Mouse (Mus musculus) forebrain, embryonic 15.5 days (tissue): ENCODE results near the gene Phf21a. TPM values are rescaled to one million over a fixed set of nuclear protein-coding genes. Genes with fewer than 3 reads are reported as not detected.

Source experiments
- ATAC-seq: fragments of 200-750 bp; cut with Nextera tagmentation; replicated peaks from 2 replicates; pipeline ENCODE4 v1.8.0; 2017; ENCODE audit warnings: mild to moderate bottlenecking, moderate TSS enrichment, moderate library complexity
- H3K27ac ChIP-seq: fragments of 300-500 bp; sonication (generic); replicated peaks from 2 replicates; pipeline ENCODE4 v1.5.1; 2015; ENCODE audit warnings: mild to moderate bottlenecking, inconsistent platforms
- H3K27me3 ChIP-seq: fragments of 300-500 bp; sonication (generic); 2 replicates; pipeline ENCODE4 v1.6.1; 2015; ENCODE audit warnings: inconsistent platforms
- H3K36me3 ChIP-seq: fragments of 300-500 bp; sonication (generic); 2 replicates; pipeline ENCODE4 v1.6.1; 2015; ENCODE audit warnings: mild to moderate bottlenecking, inconsistent platforms
- H3K4me1 ChIP-seq: fragments of 300-500 bp; sonication (generic); 2 replicates; pipeline ENCODE4 v1.6.1; 2015; ENCODE audit warnings: inconsistent platforms
- H3K4me2 ChIP-seq: fragments of 300-500 bp; sonication (generic); replicated peaks from 2 replicates; pipeline ENCODE4 v1.6.1; 2015; ENCODE audit warnings: mild to moderate bottlenecking, inconsistent platforms
- H3K4me3 ChIP-seq: fragments of 300-500 bp; sonication (generic); 2 replicates; pipeline ENCODE4 v1.5.1; 2015; ENCODE audit warnings: mild to moderate bottlenecking, inconsistent platforms
- H3K9ac ChIP-seq: fragments of 300-500 bp; sonication (generic); replicated peaks from 2 replicates; pipeline ENCODE4 v1.6.1; 2015; ENCODE audit warnings: mild to moderate bottlenecking, inconsistent platforms
- H3K9me3 ChIP-seq: fragments of 300-500 bp; sonication (generic); 2 replicates; pipeline ENCODE4 v1.6.1; 2016; ENCODE audit warnings: inconsistent platforms
- WGBS: fragments of 180-500 bp; shearing (Covaris S2); methylation state at CpG from one replicate; pipeline ENCODE4 v1.1.7; 2015; ENCODE audit warnings: mixed read lengths; 5-methylcytosine and 5-hydroxymethylcytosine counted together
- polyA plus RNA-seq: library from polyadenylated mRNA; unstranded; fragments of >200 nt; fragmentation: Nextera tagmentation; extraction: Ambion mirVana; gene quantifications from 2 replicates; pipeline ENCODE4 v1.2.1, GENCODE M21; 2015

Gene Phf21a
- polyA plus RNA-seq, 1 experiment from 2014 or later, result 46.8 TPM

GRCm38 (mm10) chr2:92370821-92371805 lies 278.2 kb downstream of the Phf21a start:
- no peak overlapping the region for H3K27ac ChIP-seq
- H3K27me3 ChIP-seq, result peaks cover 11% of the 10 kb centered on the region; the same call in 1 of the 2 replicates
- peaks cover 51% of the 10 kb centered on the region for H3K4me1 ChIP-seq
- no peak for ATAC-seq
- peak overlapping the region; percentile 37 for H3K4me2 ChIP-seq
- H3K9ac ChIP-seq, result 0 out of 2 replicates have a peak overlapping the region, but pooled peaks have one; percentile 30
- peak overlapping the region; percentile 22 for H3K4me3 ChIP-seq
- H3K9me3 ChIP-seq, result no peaks in the 10 kb centered on the region
- H3K36me3 ChIP-seq, result no peaks in the 10 kb centered on the region
- 3% methylated on average over 45 of the region's 45 CpGs for WGBS

GRCm38 (mm10) chr2:92371971-92372690 lies 279.2 kb downstream of the Phf21a start:
- Histone ChIP-seq H3K4me1 (peaks cover 54% of the 10 kb centered on the region), H3K36me3 (no peaks in the 10 kb centered on the region), H3K4me3 (no peak overlapping the region), H3K4me2 (no peak overlapping the region), H3K27ac (no peak overlapping the region), H3K9me3 (no peaks in the 10 kb centered on the region), H3K9ac (no peak overlapping the region), H3K27me3 (peaks cover 11% of the 10 kb centered on the region; the same call in 1 of the 2 replicates)
- WGBS, result 4% methylated on average over 10 of the region's 10 CpGs
- no peak for ATAC-seq

GRCm38 (mm10) chr2:92372767-92373436 lies 280.0 kb downstream of the Phf21a start:
- Histone ChIP-seq H3K4me2 (no peak overlapping the region), H3K4me1 (peaks cover 54% of the 10 kb centered on the region), H3K27me3 (peaks cover 11% of the 10 kb centered on the region; the same call in 1 of the 2 replicates), H3K9me3 (no peaks in the 10 kb centered on the region), H3K9ac (no peak overlapping the region), H3K27ac (peak overlapping the region; percentile 17; the same call in 1 of the 2 replicates), H3K4me3 (no peak overlapping the region), H3K36me3 (no peaks in the 10 kb centered on the region)
- ATAC-seq, result no peak
- WGBS, result 18% methylated on average over 9 of the region's 9 CpGs

GRCm38 (mm10) chr2:92373437-92373813 lies 280.5 kb downstream of the Phf21a start:
- H3K27ac ChIP-seq, result peak overlapping the region; percentile 17; the same call in 1 of the 2 replicates
- H3K9me3 ChIP-seq, result no peaks in the 10 kb centered on the region
- H3K36me3 ChIP-seq, result peaks cover 4% of the 10 kb centered on the region; the same call in 1 of the 2 replicates
- H3K27me3 ChIP-seq, result peaks cover 11% of the 10 kb centered on the region; the same call in 1 of the 2 replicates
- H3K4me2 ChIP-seq, result no peak overlapping the region
- H3K4me1 ChIP-seq, result peaks cover 54% of the 10 kb centered on the region
- 61% methylated on average over 11 of the region's 11 CpGs for WGBS
- ATAC-seq, result no peak
- no peak overlapping the region for H3K9ac ChIP-seq
- no peak overlapping the region for H3K4me3 ChIP-seq

GRCm38 (mm10) chr2:92374514-92374913 lies 281.6 kb downstream of the Phf21a start, which contains the start of the genes Pex16 and Large2:
Gene Pex16 (plus strand): TSS chr2:92374676.
Gene Large2 (minus strand): TSS chr2:92374869.
- Histone ChIP-seq H3K27me3 (peaks cover 7% of the 10 kb centered on the region; the same call in 1 of the 2 replicates), H3K9ac (peak within 1 kb of the TSS; percentile 67), H3K36me3 (peaks cover 15% of the 10 kb centered on the region), H3K9me3 (no peaks in the 10 kb centered on the region), H3K4me2 (peak within 1 kb of the TSS; percentile 90), H3K4me1 (peaks cover 54% of the 10 kb centered on the region), H3K4me3 (peak within 1 kb of the TSS; percentile 76), H3K27ac (peak within 1 kb of the TSS; percentile 86)
- WGBS, result 5% methylated on average over 16 of the region's 16 CpGs
- ATAC-seq, result peak; percentile 47

- WGBS, result 0% methylated on average over 29 of the region's 29 CpGs
- Histone ChIP-seq H3K36me3 (peaks cover 16% of the 10 kb centered on the region), H3K9ac (peak overlapping the region; percentile 67), H3K4me2 (peak overlapping the region; percentile 90), H3K9me3 (no peaks in the 10 kb centered on the region), H3K27me3 (peaks cover under 1% of the 10 kb centered on the region; the same call in 1 of the 2 replicates), H3K27ac (peak overlapping the region; percentile 86), H3K4me1 (peaks cover 53% of the 10 kb centered on the region), H3K4me3 (peak overlapping the region; percentile 76)
- ATAC-seq, result peak; percentile 94
Observed at GRCm38 (mm10) chr2:92375099-92375623, 282.2 kb downstream of the Phf21a start.

GRCm38 (mm10) chr2:92375788-92376187 lies 282.9 kb downstream of the Phf21a start:
- Histone ChIP-seq H3K4me1 (peaks cover 47% of the 10 kb centered on the region), H3K36me3 (peaks cover 18% of the 10 kb centered on the region), H3K9ac (peak overlapping the region; percentile 67), H3K27me3 (no peaks in the 10 kb centered on the region), H3K4me3 (peak overlapping the region; percentile 76), H3K9me3 (no peaks in the 10 kb centered on the region), H3K4me2 (peak overlapping the region; percentile 90), H3K27ac (peak overlapping the region; percentile 86)
- no peak; the same call in 1 of the 2 replicates for ATAC-seq
- 13% methylated on average over 10 of the region's 10 CpGs for WGBS

- peak overlapping the region; percentile 90 for H3K4me2 ChIP-seq
- H3K4me1 ChIP-seq, result peaks cover 42% of the 10 kb centered on the region
- 0 out of 2 replicates have a peak overlapping the region, but pooled peaks have one; percentile 67 for H3K9ac ChIP-seq
- no peaks in the 10 kb centered on the region for H3K9me3 ChIP-seq
- 80% methylated on average over 6 of the region's 6 CpGs for WGBS
- peaks cover 23% of the 10 kb centered on the region for H3K36me3 ChIP-seq
- H3K27me3 ChIP-seq, result no peaks in the 10 kb centered on the region
- H3K4me3 ChIP-seq, result peak overlapping the region; percentile 76
- no peak overlapping the region for H3K27ac ChIP-seq
- no peak for ATAC-seq
Observed at GRCm38 (mm10) chr2:92376300-92376699, 283.4 kb downstream of the Phf21a start.

GRCm38 (mm10) chr2:92377320-92377719 lies 284.4 kb downstream of the Phf21a start:
- no peak overlapping the region for H3K4me2 ChIP-seq
- peaks cover 31% of the 10 kb centered on the region for H3K4me1 ChIP-seq
- H3K27ac ChIP-seq, result no peak overlapping the region
- no peaks in the 10 kb centered on the region for H3K9me3 ChIP-seq
- H3K27me3 ChIP-seq, result no peaks in the 10 kb centered on the region
- H3K36me3 ChIP-seq, result peaks cover 33% of the 10 kb centered on the region
- H3K9ac ChIP-seq, result no peak overlapping the region
- ATAC-seq, result no peak
- H3K4me3 ChIP-seq, result no peak overlapping the region
- 93% methylated on average over 7 of the region's 7 CpGs for WGBS

GRCm38 (mm10) chr2:92379783-92380494 lies 287.0 kb downstream of the Phf21a start:
- Histone ChIP-seq H3K9ac (no peak overlapping the region), H3K36me3 (peaks cover 58% of the 10 kb centered on the region), H3K9me3 (no peaks in the 10 kb centered on the region), H3K27ac (no peak overlapping the region), H3K4me2 (no peak overlapping the region), H3K4me1 (peaks cover 10% of the 10 kb centered on the region), H3K27me3 (no peaks in the 10 kb centered on the region), H3K4me3 (no peak overlapping the region)
- no peak for ATAC-seq
- WGBS, result 75% methylated on average over 17 of the region's 17 CpGs
